Mouse (Mus musculus) brain, embryonic 14.5 days (tissue): ENCODE data around the gene Mpzl1.

Experiments used
- CTCF ChIP-seq: fragments of 200-500 bp; IDR thresholded peaks from 2 replicates; pipeline ENCODE4 v1.5.1; 2012; ENCODE audit warnings: inconsistent platforms, mild to moderate bottlenecking, moderate library complexity, borderline replicate concordance; ENCODE audit not compliant: insufficient read depth, insufficient read length; ENCODE audit errors: extremely low read depth
- POLR2A ChIP-seq: fragments of 200-500 bp; IDR thresholded peaks from 2 replicates; pipeline ENCODE4 v1.6.1; 2012; ENCODE audit warnings: mild to moderate bottlenecking, inconsistent platforms, borderline replicate concordance; ENCODE audit not compliant: poor library complexity, insufficient read depth, insufficient read length, severe bottlenecking; ENCODE audit errors: extremely low read depth

DNA sequence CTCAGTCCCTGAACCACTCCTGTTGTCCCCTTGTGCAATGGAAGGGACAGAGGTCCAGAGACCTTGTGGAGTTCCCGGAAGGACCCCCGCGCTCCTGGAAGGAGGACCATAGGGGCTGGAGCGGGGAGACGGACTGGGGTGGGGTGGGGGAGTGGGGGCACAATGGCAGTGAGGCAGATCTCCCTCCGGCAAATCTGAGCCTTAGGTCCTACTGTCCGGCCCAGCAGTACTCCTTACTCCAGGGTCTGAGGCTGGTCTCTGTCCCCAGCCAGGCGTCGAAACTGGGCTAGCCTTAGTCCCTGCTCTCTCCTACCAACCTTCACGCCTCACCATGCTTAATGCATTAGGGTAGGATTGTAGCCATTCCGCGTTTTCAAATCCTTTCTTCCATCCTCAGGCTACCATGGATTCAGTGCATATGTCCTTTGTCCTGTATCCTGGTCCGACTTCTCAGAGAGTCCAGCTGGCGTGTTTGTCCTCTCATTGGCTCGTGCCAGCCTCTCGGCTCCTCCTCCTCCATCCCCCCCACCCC lies 8.5 kb upstream of the Mpzl1 start:
- TF ChIP-seq CTCF (no peak), POLR2A (peak; percentile 63; the same call in 1 of the 2 replicates)
